Mouse (Mus musculus) adrenal gland, adult 2 months (tissue): ENCODE data around the gene Fam69b. TPM values are rescaled to one million over a fixed set of nuclear protein-coding genes. Genes with fewer than 3 reads are reported as not detected.

Experiments
- DNase-seq: peaks from one replicate; pipeline ENCODE4 v3.0.0; 2021
- microRNA-seq, 2 experiments: library from miRNA; unstranded; fragments of <30 nt; microRNA quantifications; one replicate each; pipeline ENCODE4 v1.2.0; 2021
- polyA plus RNA-seq: library from polyadenylated mRNA; depleted of rRNA; stranded (reverse); fragments of >200 nt; gene quantifications from 2 replicates; pipeline ENCODE4 v1.2.3, GENCODE M21; 2012; rRNA removed
- total RNA-seq, 2 experiments: library from RNA; stranded (reverse); gene quantifications; 2 replicates each; pipeline ENCODE4 v1.2.3; 2021

Gene Fam69b
- total and polyA plus RNA-seq, 3 experiments, result 6.9 to 21.8 (median 15.7) TPM

DNA sequence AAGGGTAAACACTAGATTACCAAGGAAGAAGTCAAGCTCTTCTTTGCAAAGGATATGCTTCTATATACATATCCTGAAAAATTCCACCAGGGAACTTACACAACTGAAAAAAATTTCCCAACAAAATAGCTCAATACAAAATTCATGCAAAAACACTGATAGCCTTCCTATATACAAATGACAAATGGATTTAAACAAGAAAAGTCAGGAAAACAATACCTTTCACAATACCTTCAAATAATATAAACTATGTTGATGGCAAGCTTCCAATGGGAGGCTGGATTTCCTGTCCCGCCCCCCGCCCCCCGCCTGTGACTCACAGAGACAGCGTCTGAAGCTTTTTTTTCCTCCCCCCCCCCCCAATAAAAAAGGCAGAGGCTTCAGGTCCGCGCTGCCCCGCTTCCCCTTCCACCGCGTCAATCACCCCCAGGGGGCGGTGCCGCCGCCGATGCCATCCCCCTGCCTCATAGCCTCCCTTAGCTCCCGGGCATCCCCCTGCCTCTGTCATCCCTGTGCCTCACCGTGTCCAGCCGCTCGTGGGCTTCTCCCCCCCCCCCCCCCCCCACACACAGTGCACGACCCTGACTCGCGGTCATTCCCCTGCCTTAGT is 33.0 kb downstream of the Fam69b start:
- DNase-seq, result no peak

DNA sequence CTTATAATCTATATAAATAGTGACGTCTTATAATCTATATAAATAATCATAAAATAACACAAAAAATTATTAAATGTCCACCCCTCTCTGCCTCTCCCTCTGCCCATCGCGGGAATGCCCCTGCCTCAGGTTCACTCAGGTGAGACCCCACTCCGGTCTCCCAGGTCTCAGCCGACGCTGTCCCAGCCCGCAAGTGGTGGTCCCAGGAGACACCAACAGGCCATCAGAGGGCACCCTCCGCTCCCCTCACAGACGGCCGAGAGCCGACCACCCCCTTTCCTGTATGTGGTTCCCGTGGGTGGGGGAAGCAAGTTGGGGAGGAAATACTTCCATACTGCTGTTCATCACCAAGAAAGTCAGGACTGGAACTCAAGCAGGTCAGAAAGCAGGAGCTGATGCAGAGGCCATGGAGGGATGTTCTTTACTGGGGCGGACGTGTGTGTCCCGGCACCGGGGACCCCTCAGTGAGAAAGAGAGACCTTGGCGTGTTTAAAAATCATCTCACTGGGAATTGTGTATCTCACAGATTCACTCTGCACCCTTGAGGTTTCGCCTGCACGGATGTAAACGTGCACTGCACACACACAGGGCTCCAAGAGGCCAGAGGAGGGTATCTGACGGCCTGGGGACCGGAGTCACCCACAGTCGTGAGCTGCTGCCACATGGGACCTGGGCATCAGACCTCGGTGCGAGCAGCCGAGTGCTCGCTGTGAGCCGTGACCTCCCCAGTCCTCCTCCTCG is 33.7 kb downstream of the Fam69b start:
- no peak for DNase-seq

DNA sequence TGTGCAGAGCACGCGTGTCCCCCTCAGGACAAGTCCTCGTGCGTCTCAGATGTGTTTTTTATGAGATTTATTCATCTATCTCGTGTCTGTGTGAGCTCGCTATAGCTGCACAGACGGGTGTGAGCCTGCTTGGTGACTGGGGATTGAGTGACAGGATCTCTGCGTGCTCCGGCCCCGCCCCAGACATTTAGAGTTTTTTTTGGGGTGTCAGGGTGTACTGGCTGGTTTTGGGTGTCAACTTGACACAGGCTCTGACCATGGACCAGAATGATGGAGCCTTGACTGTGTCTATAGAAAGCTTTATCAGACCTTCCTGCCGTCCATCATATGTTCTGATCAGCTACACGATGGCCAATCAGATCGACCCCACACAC is 34.2 kb downstream of the Fam69b start:
- no peak for DNase-seq

DNA sequence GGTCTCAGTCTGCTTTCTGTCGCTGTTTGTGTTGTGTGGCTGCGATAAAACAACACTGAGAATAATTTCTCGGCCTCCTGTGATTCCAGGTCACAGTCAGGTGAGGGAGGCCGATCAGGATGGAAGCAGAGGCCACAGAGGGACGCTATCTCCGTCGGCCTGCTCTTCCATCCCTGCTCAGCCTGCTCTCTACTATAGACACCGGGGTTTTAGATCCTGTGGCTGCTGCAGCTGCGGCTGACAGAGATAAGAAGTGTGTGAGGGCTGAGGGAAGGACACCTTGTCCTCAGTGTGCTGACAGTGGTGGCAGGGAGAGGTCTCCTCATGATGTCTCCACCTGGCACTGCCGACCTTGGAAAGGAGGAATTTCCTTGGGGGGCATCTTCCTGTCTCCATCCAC is 34.9 kb downstream of the Fam69b start:
- DNase-seq, result no peak

DNA sequence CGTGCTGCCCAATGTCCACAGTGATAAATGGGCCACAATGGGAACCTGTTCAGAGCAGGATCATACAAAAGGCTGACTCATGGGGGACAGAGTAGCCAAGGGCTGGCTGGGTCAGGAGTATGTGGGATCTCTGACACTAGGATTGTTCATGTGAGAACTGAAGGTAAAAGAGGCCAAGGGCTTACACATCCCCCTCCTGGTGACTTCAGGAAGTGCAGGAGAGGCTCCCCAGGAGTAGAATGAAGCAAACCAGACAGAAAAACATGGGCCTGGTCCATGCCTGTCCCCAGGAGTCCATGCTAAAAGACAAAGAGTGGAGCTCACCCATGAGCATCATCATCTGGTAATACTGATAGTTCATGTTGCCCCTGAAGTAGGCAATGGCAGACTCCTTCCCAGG is 35.3 kb downstream of the Fam69b start:
- DNase-seq, result peak; percentile 47

DNA sequence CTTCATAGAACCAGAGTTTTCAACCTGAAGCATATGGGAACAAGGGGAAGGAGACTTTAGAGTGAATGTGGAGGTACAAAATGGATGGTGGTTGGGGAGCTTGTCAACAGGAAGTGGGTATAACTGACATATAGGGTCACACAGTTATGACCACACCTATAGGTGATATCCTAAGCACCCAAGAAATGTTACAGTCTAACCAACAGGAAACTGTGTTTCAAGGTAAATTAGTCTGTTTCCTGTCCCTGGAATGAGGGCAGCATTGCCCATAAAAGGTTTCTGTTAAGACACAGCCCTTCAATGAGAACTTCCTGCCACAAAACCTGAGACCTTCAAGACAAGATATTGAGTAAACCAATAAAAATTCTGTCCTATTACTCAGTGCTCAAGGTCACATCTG is 40.5 kb downstream of the Fam69b start:
- DNase-seq, result no peak

DNA sequence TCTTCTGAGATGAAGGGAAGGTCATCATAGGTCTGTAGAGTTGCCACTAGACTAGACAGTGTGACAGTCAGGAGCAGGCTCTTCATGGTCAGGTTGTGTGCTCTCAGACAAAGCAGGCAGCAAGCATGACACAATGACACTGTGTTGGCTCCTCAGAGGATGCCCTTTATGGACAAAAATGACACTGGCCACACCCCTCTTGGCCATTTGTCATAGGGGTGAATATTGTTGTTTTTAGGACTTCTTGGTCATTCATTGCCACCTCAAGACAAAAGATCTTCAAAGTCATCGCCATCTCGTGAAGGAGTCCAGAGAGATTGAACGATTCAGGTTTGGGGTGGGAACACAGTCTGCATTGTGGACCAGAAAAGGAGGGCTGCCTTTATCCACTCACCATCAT is 42.9 kb downstream of the Fam69b start, which contains the start of gene Lcn4:
Gene Lcn4 (minus strand): TSS at position 101 of the 400 bp plus-strand sequence.
- no peak for DNase-seq

Small RNA genes within 50 kb of the gene (microRNA-seq; reads per million reads assigned to microRNA genes)
- gene Mir126a, result 2.1 to 2.6 reads per million in 2 experiments
- gene Mir126b, result 0 reads per million in 2 experiments

Other genes starting within 250 kb of the Fam69b start
- 10 to 100 TPM; 19.1 to 23.3 TPM for gene Snapc4, start 247.8 kb upstream of the Fam69b start, total RNA-seq
- 42.8 and 55.3 TPM in 2 replicates for gene Snapc4, start 247.8 kb upstream of the Fam69b start, polyA plus RNA-seq
- 100 to 1,000 TPM in 1 of 2 experiments, 10 to 100 TPM in 1; 95.6 to 121 TPM for gene Entr1, start 239.1 kb upstream of the Fam69b start, total RNA-seq
- 93.3 TPM in 2 replicates for gene Entr1, start 239.1 kb upstream of the Fam69b start, polyA plus RNA-seq
- gene Pmpca, start 239.1 kb upstream of the Fam69b start, total RNA-seq, result 100 to 1,000 TPM; 144 to 148 TPM
- gene Pmpca, start 239.1 kb upstream of the Fam69b start, polyA plus RNA-seq, result 50.1 and 79.3 TPM in 2 replicates
- gene Inpp5e, start 219.3 kb upstream of the Fam69b start, total RNA-seq, result 10 to 100 TPM; 17.2 to 18.0 TPM
- gene Inpp5e, start 219.3 kb upstream of the Fam69b start, polyA plus RNA-seq, result 35.2 and 36.2 TPM in 2 replicates
- gene Sec16a, start 183.2 kb upstream of the Fam69b start, total RNA-seq, result 10 to 100 TPM; 46.4 to 70.8 TPM
- 70.1 and 84.9 TPM in 2 replicates for gene Sec16a, start 183.2 kb upstream of the Fam69b start, polyA plus RNA-seq
- 10 to 100 TPM; 17.6 to 21.1 TPM for gene Notch1, start 111.8 kb upstream of the Fam69b start, total RNA-seq
- gene Notch1, start 111.8 kb upstream of the Fam69b start, polyA plus RNA-seq, result 37.1 and 49.2 TPM in 2 replicates
- gene Egfl7, start 48.4 kb upstream of the Fam69b start, total RNA-seq, result 100 to 1,000 TPM in 1 of 2 experiments, 10 to 100 TPM in 1; 71.2 to 146 TPM
- gene Egfl7, start 48.4 kb upstream of the Fam69b start, polyA plus RNA-seq, result 355 and 444 TPM in 2 replicates
- gene Gm20532, start 41.8 kb upstream of the Fam69b start, total RNA-seq, result not detected
- gene Gm20532, start 41.8 kb upstream of the Fam69b start, polyA plus RNA-seq, result not detected in 2 replicates
- gene Agpat2, start 24.0 kb upstream of the Fam69b start, total RNA-seq, result 100 to 1,000 TPM; 469 to 591 TPM
- 584 and 714 TPM in 2 replicates for gene Agpat2, start 24.0 kb upstream of the Fam69b start, polyA plus RNA-seq
- not detected for gene Lcn4, start 42.8 kb downstream of the Fam69b start, total RNA-seq
- not detected in 2 replicates for gene Lcn4, start 42.8 kb downstream of the Fam69b start, polyA plus RNA-seq
- not detected for gene Abo, start 236.5 kb downstream of the Fam69b start, total RNA-seq
- not detected in 2 replicates for gene Abo, start 236.5 kb downstream of the Fam69b start, polyA plus RNA-seq